Mouse (Mus musculus) ES-E14 (cell line): ENCODE data around the gene Scfd2. TPM values are rescaled to one million over a fixed set of nuclear protein-coding genes. Genes with fewer than 3 reads are reported as not detected.

Experiments used
- DNase-seq: peaks from one replicate; pipeline ENCODE4 v3.0.0-alpha.2; 2013; ENCODE audit warnings: low read depth, low spot score
- H3K27ac ChIP-seq: 2 replicates; pipeline ENCODE4 v1.5.1; 2012; ENCODE audit warnings: low read depth, mild to moderate bottlenecking, low read length, moderate library complexity, mixed read lengths; ENCODE audit not compliant: poor library complexity, insufficient read depth, severe bottlenecking
- H3K36me3 ChIP-seq: 2 replicates; pipeline ENCODE4 v1.6.1; 2012; ENCODE audit warnings: mild to moderate bottlenecking, low read length, moderate library complexity, mixed read lengths; ENCODE audit not compliant: control insufficient read depth, poor library complexity, insufficient read depth, severe bottlenecking
- H3K4me1 ChIP-seq, 2 experiments: fragments of 150-350 bp in 1 of 2; sonication (generic) in 1 of 2; 2 replicates each; pipeline ENCODE4 v1.6.1; 2012; ENCODE audit warnings: low read length in 2 of 2, mild to moderate bottlenecking in 1 of 2, mixed read lengths in 1 of 2; ENCODE audit not compliant: control insufficient read depth in 2 of 2, insufficient read depth in 2 of 2, poor library complexity in 1 of 2
- H3K4me3 ChIP-seq, 2 experiments: fragments of 150-350 bp in 1 of 2; sonication (generic) in 1 of 2; 2 replicates each; pipeline ENCODE4 v1.5.1; 2012; ENCODE audit warnings: low read length in 2 of 2, low read depth in 1 of 2, mild to moderate bottlenecking in 1 of 2, mixed read lengths in 1 of 2; ENCODE audit not compliant: insufficient read depth in 1 of 2, poor library complexity in 1 of 2, severe bottlenecking in 1 of 2
- H3K9ac ChIP-seq: 2 replicates; pipeline ENCODE4 v1.6.1; 2012; ENCODE audit warnings: low read depth, mild to moderate bottlenecking, low read length, mixed read lengths; ENCODE audit not compliant: poor library complexity, insufficient read depth, severe bottlenecking
- H3K9me3 ChIP-seq: fragments of 150-350 bp; sonication (generic); 2 replicates; pipeline ENCODE4 v1.6.1; 2012; ENCODE audit warnings: low read depth, mild to moderate bottlenecking, low read length; ENCODE audit not compliant: control insufficient read depth, insufficient read depth
- CHD2 ChIP-seq: IDR thresholded peaks from 2 replicates; pipeline ENCODE4 v1.6.1; 2014; ENCODE audit warnings: mild to moderate bottlenecking, low read depth, low read length, inconsistent platforms
- HCFC1 ChIP-seq: IDR thresholded peaks from 2 replicates; pipeline ENCODE4 v1.6.1; 2012; ENCODE audit warnings: low read length, inconsistent platforms, borderline replicate concordance; ENCODE audit not compliant: insufficient read depth
- MAFK ChIP-seq: IDR thresholded peaks from 2 replicates; pipeline ENCODE4 v1.6.1; 2014; ENCODE audit warnings: mild to moderate bottlenecking, low read depth, low read length, inconsistent platforms; ENCODE audit not compliant: insufficient read depth
- ZC3H11A ChIP-seq: IDR thresholded peaks from 2 replicates; pipeline ENCODE4 v1.6.1; 2012; ENCODE audit warnings: low read depth, mild to moderate bottlenecking, inconsistent platforms, low read length, borderline replicate concordance
- ZNF384 ChIP-seq: IDR thresholded peaks from 2 replicates; pipeline ENCODE4 v1.6.1; 2012; ENCODE audit warnings: low read depth, low read length, inconsistent platforms
- in situ Hi-C, 2 experiments: fragments of 600-800 bp; cut with MboI; formaldehyde crosslinking; loops; one replicate each; pipeline ENCODE4 v1.15.1; 2025; ENCODE audit warnings: low sequenced_read_pairs in 2 of 2, inconsistent platforms in 1 of 2; ENCODE audit not compliant: unreplicated experiment in 2 of 2
- total RNA-seq: library from RNA; depleted of rRNA; stranded (reverse); fragments of 300-350 nt; gene quantifications from 2 replicates; pipeline ENCODE4 v1.2.3, GENCODE M21; 2012

The Scfd2 gene
- total RNA-seq, 1 experiment, result 25.8 TPM

GRCm38 (mm10) chr5:74204465-74204864 is 327.1 kb downstream of the Scfd2 start:
- no peak for DNase-seq
- peaks cover 3% of the 10 kb centered on the region; the same call in 1 of the 2 replicates for H3K36me3 ChIP-seq
- H3K4me3 ChIP-seq, result no peak overlapping the region
- H3K4me1 ChIP-seq, result 0 out of 4 replicates have a peak, but pooled peaks cover 0 to 2% of the 10 kb centered on the region in 2 experiments
- in situ Hi-C loops, result no loop called here
- no peak for TF ChIP-seq MAFK
- no peak for TF ChIP-seq ZNF384
- no peak for TF ChIP-seq HCFC1
- no peak for TF ChIP-seq ZC3H11A
- H3K27ac ChIP-seq, result no peak overlapping the region
- no peak overlapping the region for H3K9ac ChIP-seq
- no peaks in the 10 kb centered on the region for H3K9me3 ChIP-seq

GRCm38 (mm10) chr5:74202515-74202914 is 329.0 kb downstream of the Scfd2 start:
- no peak overlapping the region for H3K27ac ChIP-seq

GRCm38 (mm10) chr5:74201570-74202357 is 329.8 kb downstream of the Scfd2 start:
- Histone ChIP-seq H3K9ac (no peak overlapping the region), H3K36me3 (peaks cover 21% of the 10 kb centered on the region), H3K27ac (no peak overlapping the region), H3K4me3 (no peak overlapping the region), H3K9me3 (no peaks in the 10 kb centered on the region), H3K4me1 (0 out of 4 replicates have a peak, but pooled peaks cover 0 to 2% of the 10 kb centered on the region in 2 experiments)
- TF ChIP-seq HCFC1 (no peak), ZC3H11A (no peak), CHD2 (no peak), ZNF384 (no peak), MAFK (no peak)
- no peak for DNase-seq
- in situ Hi-C loops, result no loop called here

More at GRCm38 (mm10) chr5:74202515-74202914, 329.0 kb downstream of the Scfd2 start:
- Histone ChIP-seq H3K36me3 (peaks cover 18% of the 10 kb centered on the region), H3K9me3 (no peaks in the 10 kb centered on the region), H3K4me3 (no peak overlapping the region), H3K4me1 (0 out of 4 replicates have a peak, but pooled peaks cover 0 to 2% of the 10 kb centered on the region in 2 experiments), H3K9ac (no peak overlapping the region)
- in situ Hi-C loops, result no loop called here
- TF ChIP-seq HCFC1 (no peak), MAFK (no peak), CHD2 (no peak), ZNF384 (no peak), ZC3H11A (no peak)
- DNase-seq, result no peak

- no peak overlapping the region for H3K27ac ChIP-seq
- in situ Hi-C loops, result no loop called here
- 0 out of 4 replicates have a peak, but pooled peaks cover 0 to 2% of the 10 kb centered on the region in 2 experiments for H3K4me1 ChIP-seq
- TF ChIP-seq CHD2 (no peak), ZNF384 (no peak), MAFK (no peak), HCFC1 (no peak), ZC3H11A (no peak)
- no peaks in the 10 kb centered on the region for H3K9me3 ChIP-seq
- peaks cover 21% of the 10 kb centered on the region for H3K36me3 ChIP-seq
- H3K4me3 ChIP-seq, result no peak overlapping the region
- DNase-seq, result no peak
- no peak overlapping the region for H3K9ac ChIP-seq
Observed at GRCm38 (mm10) chr5:74200481-74200880, 331.1 kb downstream of the Scfd2 start.
